Mouse (Mus musculus): ENCODE measurements around the gene Arhgef19. TPM values are rescaled to one million over a fixed set of nuclear protein-coding genes. Genes with fewer than 3 reads are reported as not detected.

Arhgef19 gene
- polyA plus RNA-seq, 1 experiment = 4.5 TPM

- no peak for DNase-seq (ENCODE audit: low read depth)
Observed at GRCm38 (mm10) chr4:141284486-141284885, 45.2 kb downstream of the Arhgef19 start.

GRCm38 (mm10) chr4:141285128-141285527 is 45.8 kb downstream of the Arhgef19 start:
- no peak for DNase-seq (ENCODE audit: low read depth)

- no peak for DNase-seq (ENCODE audit: low read depth)
Observed at GRCm38 (mm10) chr4:141286860-141287517, 47.7 kb downstream of the Arhgef19 start.

GRCm38 (mm10) chr4:141287518-141288004 is 48.3 kb downstream of the Arhgef19 start:
- no peak for DNase-seq (ENCODE audit: low read depth)

- no peak for DNase-seq (ENCODE audit: low read depth)
Observed at GRCm38 (mm10) chr4:141288152-141288551, 48.9 kb downstream of the Arhgef19 start.

GRCm38 (mm10) chr4:141291571-141292375 is 52.5 kb downstream of the Arhgef19 start:
- DNase-seq (ENCODE audit: low read depth) = no peak

- no peak for DNase-seq (ENCODE audit: low read depth)
Observed at GRCm38 (mm10) chr4:141295774-141296186, 56.5 kb downstream of the Arhgef19 start.

- no peak for DNase-seq (ENCODE audit: low read depth)
Observed at GRCm38 (mm10) chr4:141297934-141298333, 58.6 kb downstream of the Arhgef19 start.

- no peak for DNase-seq (ENCODE audit: low read depth)
Observed at GRCm38 (mm10) chr4:141299356-141299755, 60.1 kb downstream of the Arhgef19 start.

GRCm38 (mm10) chr4:141300196-141300595 is 60.9 kb downstream of the Arhgef19 start:
- no peak for DNase-seq (ENCODE audit: low read depth)

- no peak for DNase-seq (ENCODE audit: low read depth)
Observed at GRCm38 (mm10) chr4:141301116-141301553, 61.8 kb downstream of the Arhgef19 start, which contains the start of gene Epha2. Gene Epha2 (plus strand): TSS chr4:141301240.

- no peak for DNase-seq (ENCODE audit: low read depth)
Observed at GRCm38 (mm10) chr4:141301591-141302427, 62.5 kb downstream of the Arhgef19 start.

- no peak for DNase-seq (ENCODE audit: low read depth)
Observed at GRCm38 (mm10) chr4:141302428-141303401, 63.4 kb downstream of the Arhgef19 start.

GRCm38 (mm10) chr4:141303402-141304222 is 64.3 kb downstream of the Arhgef19 start:
- DNase-seq (ENCODE audit: low read depth) = no peak

GRCm38 (mm10) chr4:141304223-141304611 is 64.9 kb downstream of the Arhgef19 start:
- no peak for DNase-seq (ENCODE audit: low read depth)

- no peak for DNase-seq (ENCODE audit: low read depth)
Observed at GRCm38 (mm10) chr4:141306057-141306456, 66.8 kb downstream of the Arhgef19 start.

All from gonadal fat pad, adult 2 months (tissue).